Mouse (Mus musculus) neutrophil, adult 5-6 weeks (primary cell): ENCODE results near the gene Syne2. TPM values are rescaled to one million over a fixed set of nuclear protein-coding genes. Genes with fewer than 3 reads are reported as not detected.

Experiments
- ATAC-seq: fragments of 151-379, 151-347 bp; 2 replicates; pipeline ENCODE4 v1.8.0; 2017; ENCODE audit warnings: mild to moderate bottlenecking, moderate TSS enrichment; ENCODE audit not compliant: insufficient number of reproducible peaks, poor library complexity, low FRiP score, severe bottlenecking; ENCODE audit errors: extremely low read depth
- total RNA-seq: library from RNA; stranded (forward); fragments of 200-1000 nt; gene quantifications from 2 replicates; pipeline ENCODE4 v1.2.3, GENCODE M21; 2017

Gene Syne2
- total RNA-seq, 1 experiment from 2014 or later, result 21.5 TPM

- no peak for ATAC-seq
These were observed 263.1 kb downstream of the Syne2 start for GRCm38 (mm10) chr12:76080876-76081556.

- ATAC-seq, result no peak
These were observed 263.8 kb downstream of the Syne2 start for GRCm38 (mm10) chr12:76081557-76082211.

GRCm38 (mm10) chr12:76085066-76085465 is 267.1 kb downstream of the Syne2 start:
- no peak for ATAC-seq

DNA sequence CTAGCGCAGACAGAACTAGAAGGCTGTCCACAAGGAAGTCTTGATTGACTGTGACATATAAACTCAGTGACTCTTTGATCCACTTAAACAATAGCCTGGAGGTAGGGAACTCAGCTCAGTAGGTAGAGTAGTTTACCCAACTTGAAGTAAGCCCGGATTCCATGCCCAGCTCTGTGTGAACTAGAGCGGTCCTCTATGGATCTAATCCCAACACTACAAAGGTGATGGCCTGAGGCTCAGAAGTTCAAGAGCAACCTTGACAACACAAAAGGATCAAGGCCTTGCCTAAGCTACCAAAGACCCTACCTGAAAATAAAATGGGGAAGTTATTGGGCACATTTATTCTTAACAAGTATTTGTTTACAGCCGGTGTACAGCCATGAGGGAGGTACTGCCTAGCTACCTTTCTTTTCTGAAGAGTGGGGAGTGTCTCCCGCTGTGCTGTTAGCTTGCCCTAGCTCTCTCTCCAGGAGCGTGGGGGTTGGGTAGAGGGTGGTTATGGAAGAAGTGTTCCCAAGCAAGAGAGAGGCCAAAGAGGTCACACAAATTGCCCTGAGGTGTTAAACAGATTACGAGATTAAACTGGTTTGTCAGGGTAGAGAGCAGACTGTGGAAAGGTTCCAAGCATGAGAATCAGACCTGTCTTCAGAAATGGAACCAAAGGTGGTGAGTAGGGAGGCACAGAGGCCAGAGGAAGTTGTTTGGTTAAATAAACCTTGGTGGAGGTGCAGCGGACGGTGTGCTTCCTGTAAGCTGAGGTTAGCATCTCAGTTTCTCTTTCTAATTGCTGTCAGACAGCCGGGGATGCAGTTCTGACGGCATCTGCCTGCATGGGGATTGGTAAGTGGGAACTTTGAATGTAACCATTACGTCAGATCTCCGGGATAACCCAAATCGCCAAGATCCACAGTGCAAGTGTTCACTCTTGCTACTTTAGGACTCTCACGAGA is 268.3 kb downstream of the Syne2 start:
- ATAC-seq, result peak; percentile 71

- peak; percentile 62; the same call in 1 of the 2 replicates for ATAC-seq
These were observed 269.1 kb downstream of the Syne2 start for GRCm38 (mm10) chr12:76087025-76087424.

GRCm38 (mm10) chr12:76092789-76093466 is 275.0 kb downstream of the Syne2 start:
- ATAC-seq, result no peak

GRCm38 (mm10) chr12:76093613-76094588 is 276.0 kb downstream of the Syne2 start:
- ATAC-seq, result no peak

- ATAC-seq, result no peak
These were observed 277.4 kb downstream of the Syne2 start for GRCm38 (mm10) chr12:76095117-76096035.

DNA sequence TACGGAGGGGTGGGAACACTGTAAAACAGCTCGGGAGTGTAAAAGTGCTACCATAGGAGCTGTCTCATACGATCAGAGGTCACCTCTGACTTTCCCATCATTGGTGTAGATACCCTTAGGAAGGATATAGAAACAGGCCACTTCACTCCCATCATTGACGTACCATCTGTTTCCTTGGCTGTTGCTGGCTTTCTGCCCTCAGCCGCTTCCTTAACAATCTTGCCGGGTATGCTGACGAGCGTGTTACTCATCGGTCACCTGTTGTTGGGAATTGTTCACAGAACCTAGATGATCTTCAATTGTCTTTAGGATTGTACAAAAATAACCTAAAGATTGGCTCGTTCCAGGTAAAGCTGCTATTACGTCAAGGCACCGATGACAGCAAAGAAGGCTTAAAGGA is 284.7 kb downstream of the Syne2 start:
- no peak for ATAC-seq

- ATAC-seq, result no peak
These were observed 286.8 kb downstream of the Syne2 start for GRCm38 (mm10) chr12:76104596-76105351.

GRCm38 (mm10) chr12:76109646-76110405 is 291.9 kb downstream of the Syne2 start:
- ATAC-seq, result no peak

DNA sequence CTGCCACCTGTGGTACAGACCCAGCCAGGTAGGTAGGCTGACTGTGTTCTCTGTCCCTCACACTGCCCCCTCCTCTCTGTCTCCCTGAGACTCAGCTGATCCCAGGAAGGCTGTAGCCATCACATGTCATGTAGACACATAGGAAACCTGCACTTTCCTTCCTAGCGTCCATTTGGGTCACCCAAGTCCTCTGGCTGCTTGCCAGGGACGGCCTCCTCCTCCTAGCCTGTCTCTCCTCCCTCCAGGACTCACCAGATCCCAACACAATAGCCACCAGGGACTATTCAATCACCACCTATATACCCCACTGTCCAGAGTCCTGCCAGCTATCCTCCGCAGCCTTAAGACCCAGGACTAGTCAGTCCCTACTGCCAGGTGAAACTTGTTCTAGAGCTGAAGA is 293.1 kb downstream of the Syne2 start:
- no peak for ATAC-seq

DNA sequence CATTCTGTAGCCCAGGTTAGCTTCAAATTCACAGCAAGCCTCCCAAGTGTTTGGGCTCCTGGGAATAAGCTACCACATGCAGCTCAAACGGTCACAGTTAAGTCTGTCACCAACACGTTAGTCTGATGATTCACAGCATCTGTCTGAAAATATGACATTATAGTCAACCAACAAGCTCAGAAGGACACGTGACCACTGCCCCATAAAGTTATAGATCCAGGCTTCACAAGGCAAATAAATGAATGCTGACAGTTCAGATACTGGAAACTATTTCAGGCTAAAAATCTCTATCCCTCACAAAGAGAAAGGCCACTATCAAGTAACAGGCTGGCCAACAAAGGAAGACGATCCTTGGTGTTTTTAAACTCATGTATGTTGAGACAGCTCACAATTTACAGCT is 298.6 kb downstream of the Syne2 start:
- no peak for ATAC-seq

- no peak for ATAC-seq
These were observed 299.8 kb downstream of the Syne2 start for GRCm38 (mm10) chr12:76117632-76118153.

- no peak for ATAC-seq
These were observed 305.3 kb downstream of the Syne2 start for GRCm38 (mm10) chr12:76123223-76123622.
